Mouse (Mus musculus): Measurements from ENCODE around the gene Strip1. TPM values are rescaled to one million over a fixed set of nuclear protein-coding genes. Genes with fewer than 3 reads are reported as not detected.
"Not testable (repeated sequence)": the region's sequence is repeated elsewhere in the genome, so short reads cannot be mapped to it uniquely, and the experiment has no call there.

Gene Strip1
- 30.5 and 33.4 TPM in 2 replicates for polyA plus RNA-seq (2015; fragmentation: Nextera tagmentation; extraction: Ambion mirVana)

GRCm38 (mm10) chr3:107631523-107631958 is at the start of gene Strip1:
TSS of gene Strip1 (minus strand) at chr3:107631694.
- DNase-seq (ENCODE audit: low spot score), result peak; percentile 92

DNA sequence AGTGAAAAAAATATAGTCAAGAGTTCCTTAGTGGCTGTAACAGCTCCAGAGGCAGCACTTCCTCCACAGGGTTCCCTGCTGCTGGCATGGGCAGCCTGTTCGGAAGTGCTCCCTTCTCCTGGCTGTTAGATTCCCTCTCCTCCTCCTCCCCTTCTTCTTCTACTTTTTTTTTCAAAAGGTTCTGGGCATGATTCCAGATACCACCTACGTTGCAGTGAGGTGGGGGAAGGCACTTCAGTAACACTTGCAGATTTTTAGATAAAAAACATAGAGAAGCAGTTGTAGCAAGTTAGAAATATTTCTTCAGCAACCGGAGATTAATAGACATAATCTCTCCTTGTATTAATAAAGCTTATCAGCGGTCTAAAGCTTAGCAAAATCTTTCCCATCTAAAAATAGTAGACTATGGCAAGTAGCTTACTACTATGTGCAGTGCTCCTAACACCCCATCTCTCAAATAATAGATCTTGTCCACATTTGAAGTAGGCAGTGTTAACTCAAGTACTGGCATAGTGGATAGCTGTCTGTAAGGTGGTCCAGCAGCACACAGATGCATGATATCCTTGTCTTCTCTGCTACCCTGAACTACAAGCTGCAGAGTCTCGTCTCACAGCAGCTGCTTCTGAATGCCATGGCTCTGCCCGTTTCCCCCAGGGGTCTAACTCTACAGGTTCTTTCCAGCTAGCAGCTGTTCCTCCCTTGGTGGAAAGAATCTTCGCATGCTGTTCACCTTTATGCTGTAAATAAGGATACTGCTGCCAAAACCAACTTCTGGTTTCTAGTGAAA is 49.5 kb upstream of the Strip1 start:
- DNase-seq (ENCODE audit: low spot score), result no peak

- no peak for DNase-seq (ENCODE audit: low spot score)
These were observed 40.0 kb upstream of the Strip1 start for GRCm38 (mm10) chr3:107671509-107671908.

DNA sequence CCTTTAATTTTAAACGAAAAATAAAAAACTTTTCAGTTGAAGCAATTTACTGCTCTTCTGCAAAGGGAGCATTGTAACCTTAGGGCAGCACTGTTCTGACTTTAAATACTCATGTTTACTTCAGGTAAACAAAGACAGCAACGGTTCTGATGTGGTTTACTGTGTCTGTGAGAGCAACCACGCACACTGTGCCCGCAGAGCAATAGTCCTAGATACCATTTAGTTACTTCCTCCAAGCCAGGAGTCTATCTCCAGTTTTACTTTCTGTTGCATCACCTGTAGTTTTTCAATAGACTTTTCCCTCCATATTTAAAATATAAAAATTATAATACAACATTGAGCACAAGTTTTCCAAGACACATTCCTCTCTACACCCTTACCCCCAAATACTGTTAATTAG is 39.0 kb upstream of the Strip1 start:
- no peak for DNase-seq (ENCODE audit: low spot score)

GRCm38 (mm10) chr3:107668786-107669185 is 37.3 kb upstream of the Strip1 start:
- DNase-seq (ENCODE audit: low spot score), result no peak

DNA sequence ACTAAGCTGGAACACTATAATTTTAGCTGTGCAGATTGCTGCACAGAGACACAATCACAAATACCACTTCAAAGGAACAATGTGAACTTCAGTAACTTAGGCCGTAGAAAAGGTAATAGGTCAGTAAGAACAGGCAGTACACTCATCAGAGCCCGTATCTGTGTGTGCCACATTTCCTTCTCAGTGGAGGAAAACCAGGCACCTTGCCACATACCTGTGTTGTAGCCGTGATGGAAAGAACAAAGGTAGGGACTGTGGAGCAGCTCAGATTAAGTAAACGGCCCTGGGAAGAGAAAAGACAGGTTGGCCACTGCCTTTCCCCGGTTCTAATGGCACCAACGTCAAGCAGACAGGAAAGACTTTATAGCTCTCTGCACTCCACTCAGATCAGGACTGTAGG is 35.9 kb upstream of the Strip1 start:
- no peak for DNase-seq (ENCODE audit: low spot score)

DNA sequence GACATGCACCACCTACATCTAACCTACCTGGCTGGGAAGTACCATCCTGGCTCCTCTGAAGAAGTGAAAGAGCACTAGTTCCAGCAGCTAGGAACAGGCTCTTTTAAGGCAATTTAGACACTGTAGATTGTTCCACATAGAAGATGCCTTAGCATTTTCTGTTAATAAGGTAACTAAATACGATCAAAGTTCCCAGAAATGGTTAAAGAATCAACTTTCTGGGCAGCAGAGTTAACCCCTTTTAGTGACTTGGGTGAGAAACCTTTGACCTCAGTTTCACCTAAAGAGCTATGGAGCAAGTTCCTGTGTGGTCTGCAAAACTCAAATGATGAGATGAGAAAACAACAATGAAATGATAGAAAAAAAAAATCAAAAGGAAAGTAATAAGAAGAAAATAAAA is 33.1 kb upstream of the Strip1 start:
- no peak for DNase-seq (ENCODE audit: low spot score)

GRCm38 (mm10) chr3:107659000-107659399 is 27.5 kb upstream of the Strip1 start:
- no peak for DNase-seq (ENCODE audit: low spot score)

DNA sequence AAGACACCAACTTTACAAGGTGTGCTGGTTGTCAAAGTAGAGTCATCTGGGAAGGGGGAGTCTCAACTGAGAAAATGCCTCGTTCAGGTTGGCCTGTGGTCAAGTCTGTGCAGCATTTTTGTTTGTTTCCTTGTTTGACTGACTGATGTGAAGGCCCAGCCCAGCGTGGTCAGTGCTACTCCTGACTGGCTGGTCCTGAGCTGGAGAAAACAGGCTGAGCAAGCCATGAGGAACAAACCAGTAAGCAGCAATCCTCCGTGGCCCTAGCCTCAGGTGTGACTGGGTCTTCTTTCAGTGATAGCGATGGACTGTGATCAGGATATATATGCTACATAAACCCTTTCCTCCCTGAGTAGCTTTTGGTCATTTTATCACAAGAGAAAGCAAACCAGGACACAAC is 25.4 kb upstream of the Strip1 start:
- no peak for DNase-seq (ENCODE audit: low spot score)

DNA sequence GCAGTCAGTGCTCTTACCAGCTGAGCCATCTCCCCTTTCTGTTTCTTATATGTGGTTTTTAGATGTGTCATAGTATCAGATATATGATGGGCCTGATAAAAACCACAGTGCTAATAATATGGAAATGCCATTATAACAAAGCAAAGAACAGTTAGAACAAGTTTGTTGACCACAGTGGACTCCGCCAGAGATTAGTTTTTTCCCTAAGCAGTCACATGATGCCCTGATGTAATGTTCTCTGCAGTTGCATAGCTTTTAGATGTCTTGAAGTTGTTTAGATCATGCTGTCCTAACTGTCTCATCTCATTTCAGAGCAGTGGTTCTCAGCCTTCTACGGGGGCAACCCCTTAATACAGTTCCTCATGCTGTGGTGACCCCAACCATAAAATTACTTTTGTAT is 24.7 kb upstream of the Strip1 start:
- no peak for DNase-seq (ENCODE audit: low spot score)

DNA sequence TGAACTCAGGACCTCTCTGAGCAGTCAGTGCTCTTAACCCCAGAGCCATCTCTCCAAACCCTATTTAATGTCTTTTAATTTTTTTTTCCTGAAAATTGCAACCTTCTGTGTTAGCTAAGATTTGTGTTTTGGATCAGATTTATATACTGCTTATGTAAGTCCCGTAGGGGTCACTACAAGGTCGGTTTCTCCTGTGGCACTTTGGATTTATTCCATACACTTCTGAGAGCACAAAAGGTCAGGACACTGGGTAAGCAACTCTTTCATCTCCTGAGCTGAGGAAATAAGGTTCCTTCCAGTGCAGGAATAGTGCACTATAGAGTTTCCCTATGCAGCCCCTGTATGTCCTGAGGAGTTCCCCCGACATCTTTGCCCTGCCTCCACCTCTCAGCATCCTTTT is 24.0 kb upstream of the Strip1 start:
- DNase-seq (ENCODE audit: low spot score), result no peak

GRCm38 (mm10) chr3:107654861-107655260 is 23.4 kb upstream of the Strip1 start:
- DNase-seq (ENCODE audit: low spot score), result no peak

- no peak for DNase-seq (ENCODE audit: low spot score)
These were observed 21.5 kb upstream of the Strip1 start for GRCm38 (mm10) chr3:107652968-107653367.

GRCm38 (mm10) chr3:107650276-107650675 is 18.8 kb upstream of the Strip1 start:
- not testable (repeated sequence) for DNase-seq (ENCODE audit: low spot score)

DNA sequence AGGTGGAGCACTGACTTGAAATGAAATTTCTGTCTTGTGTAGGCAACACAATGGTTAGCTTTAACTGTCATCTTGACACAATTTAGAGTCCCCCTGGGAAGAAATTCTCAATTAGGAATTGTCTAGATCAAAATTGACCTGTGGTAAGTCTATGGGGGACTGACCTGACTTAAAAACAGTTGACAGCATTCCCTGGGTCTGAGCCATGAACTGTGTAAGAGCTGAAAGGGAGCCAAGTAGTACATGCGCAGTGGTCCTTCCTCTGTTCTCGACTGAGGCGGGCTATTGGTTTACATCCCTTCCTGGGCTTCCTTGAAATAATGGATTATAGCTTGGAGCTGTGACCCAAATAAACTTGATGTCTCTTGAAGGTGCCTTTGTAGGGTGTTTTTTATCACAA is 15.5 kb upstream of the Strip1 start:
- no peak for DNase-seq (ENCODE audit: low spot score)

- DNase-seq (ENCODE audit: low spot score), result no peak
These were observed 6.2 kb upstream of the Strip1 start for GRCm38 (mm10) chr3:107637606-107638172.

GRCm38 (mm10) chr3:107636236-107636635 is 4.7 kb upstream of the Strip1 start:
- DNase-seq (ENCODE audit: low spot score), result no peak

DNA sequence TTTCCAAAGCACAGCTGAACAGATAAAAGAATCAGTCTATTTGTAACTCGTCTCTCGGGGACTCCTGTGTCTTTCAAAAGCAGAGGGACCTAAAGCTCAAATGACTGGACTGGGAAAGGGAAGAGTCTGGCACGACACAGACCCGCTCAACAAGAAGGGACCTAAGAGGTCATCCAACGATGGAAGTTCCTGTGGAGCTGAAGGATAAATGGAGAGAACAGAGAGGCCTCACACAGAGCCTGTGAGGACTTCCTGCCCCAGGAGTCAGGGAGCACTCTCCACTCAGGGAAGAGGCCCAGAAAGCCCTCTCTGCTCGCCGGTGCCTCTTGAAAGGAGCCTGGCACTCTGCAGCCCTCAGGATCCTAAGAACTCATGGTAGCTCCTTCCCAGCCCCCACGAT is 4.3 kb upstream of the Strip1 start:
- DNase-seq (ENCODE audit: low spot score), result no peak

- DNase-seq (ENCODE audit: low spot score), result no peak
These were observed 2.4 kb upstream of the Strip1 start for GRCm38 (mm10) chr3:107633906-107634305.

GRCm38 (mm10) chr3:107632786-107633185 is 1.3 kb upstream of the Strip1 start:
- DNase-seq (ENCODE audit: low spot score), result no peak

DNA sequence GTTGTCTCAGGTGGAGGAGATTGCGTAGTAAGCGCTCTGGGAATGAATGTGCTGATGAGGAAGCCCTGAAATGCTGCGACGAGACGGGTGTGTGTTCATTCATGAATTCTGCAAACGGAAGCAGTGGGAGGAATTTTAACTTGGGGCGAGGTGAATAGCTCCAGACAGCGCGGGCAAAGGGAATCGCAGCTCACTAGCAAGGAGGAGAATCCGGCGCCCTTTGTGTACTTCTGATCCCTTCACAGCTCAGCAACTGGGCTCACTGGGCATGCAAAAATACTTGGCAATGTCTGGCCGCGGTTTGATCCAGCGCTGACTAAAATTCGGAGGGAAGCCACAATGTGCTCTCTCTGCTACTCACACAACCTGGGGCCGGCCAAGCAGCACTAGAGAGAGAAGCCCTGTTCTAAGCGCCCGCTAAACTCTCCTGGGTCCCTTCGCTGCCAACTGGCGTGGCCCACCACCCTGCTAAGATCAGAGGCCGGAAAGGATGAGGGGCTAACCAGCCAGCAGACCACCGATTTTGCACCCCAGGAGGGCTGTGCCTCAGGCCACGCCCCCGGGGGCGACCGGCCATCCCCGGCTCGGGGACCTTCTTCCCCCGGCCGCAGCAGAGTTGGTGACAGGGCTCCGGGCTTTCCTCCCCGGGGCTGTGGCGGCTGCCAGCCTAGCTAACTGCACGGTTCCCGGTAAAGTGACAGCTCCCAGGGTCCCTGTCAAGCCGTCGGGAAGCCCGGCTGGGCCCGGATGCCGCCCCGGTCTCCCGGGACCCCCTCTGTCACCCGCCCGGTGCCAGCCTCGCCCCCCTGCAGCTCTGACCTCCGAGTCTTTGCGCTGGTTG is 592 bp downstream of the Strip1 start, which contains the start of gene Gm10961:
Gene Gm10961 (plus strand): TSS at position 641 of the 841 bp plus-strand sequence.
- DNase-seq (ENCODE audit: low spot score), result peak; percentile 16

DNA sequence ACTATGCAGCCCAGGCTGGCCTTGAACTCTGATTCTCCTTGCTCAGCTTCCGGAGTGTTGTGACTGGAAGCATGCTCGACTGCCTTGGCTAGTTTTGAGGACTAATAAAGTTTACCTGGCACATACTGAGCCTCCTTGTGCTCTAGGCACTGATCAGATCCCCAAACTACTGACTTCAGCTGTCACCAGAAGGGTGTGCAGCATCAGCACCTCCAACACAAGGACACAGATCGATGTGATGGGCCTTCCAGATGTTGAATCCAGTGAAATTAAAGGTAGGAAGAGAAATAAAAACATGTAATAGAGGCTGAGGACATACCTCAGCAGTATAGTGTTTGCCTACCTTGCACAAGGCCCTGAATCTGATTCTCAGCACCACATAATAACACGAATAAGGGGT is 2.1 kb downstream of the Strip1 start:
- DNase-seq (ENCODE audit: low spot score), result no peak
